Mouse (Mus musculus) midbrain, embryonic 11.5 days (tissue): ENCODE measurements at regions not wholly inside any gene's neighbourhood (a gene's known extent, or its start where the extent isn't known, plus 50 kb on each side); places are given as distances from the start of the nearest gene placed in this dataset.

ENCODE experiments used
- ATAC-seq: fragments of 200-750 bp; cut with Nextera tagmentation; 2 replicates; pipeline ENCODE4 v1.8.0; 2017; ENCODE audit warnings: moderate TSS enrichment, moderate library complexity; ENCODE audit not compliant: low FRiP score
- DNase-seq: peaks from one replicate; pipeline ENCODE4 v3.0.0; 2015; ENCODE audit warnings: low spot score; ENCODE audit errors: missing footprints
- H3K27ac ChIP-seq: fragments of 300-500 bp; sonication (generic); 2 replicates; pipeline ENCODE4 v1.5.1; 2014; ENCODE audit warnings: low read depth, low read length
- H3K27me3 ChIP-seq: fragments of 300-500 bp; sonication (generic); 2 replicates; pipeline ENCODE4 v1.6.1; 2014; ENCODE audit warnings: mild to moderate bottlenecking, low read length, moderate library complexity, mixed read lengths; ENCODE audit not compliant: control insufficient read depth, insufficient read depth
- H3K36me3 ChIP-seq: fragments of 300-500 bp; sonication (generic); 2 replicates; pipeline ENCODE4 v1.6.1; 2014; ENCODE audit warnings: mild to moderate bottlenecking, low read length, moderate library complexity, mixed read lengths; ENCODE audit not compliant: control insufficient read depth, insufficient read depth
- H3K4me1 ChIP-seq: fragments of 300-500 bp; sonication (generic); 2 replicates; pipeline ENCODE4 v1.6.1; 2014; ENCODE audit warnings: low read length; ENCODE audit not compliant: control insufficient read depth, insufficient read depth
- H3K4me2 ChIP-seq: fragments of 300-500 bp; sonication (generic); 2 replicates; pipeline ENCODE4 v1.6.1; 2014; ENCODE audit warnings: mild to moderate bottlenecking, moderate library complexity
- H3K4me3 ChIP-seq: fragments of 300-500 bp; sonication (generic); 2 replicates; pipeline ENCODE4 v1.5.1; 2014; ENCODE audit warnings: low read depth, low read length
- H3K9ac ChIP-seq: fragments of 300-500 bp; sonication (generic); 2 replicates; pipeline ENCODE4 v1.6.1; 2014; ENCODE audit warnings: low read length
- H3K9me3 ChIP-seq: fragments of 300-500 bp; sonication (generic); 2 replicates; pipeline ENCODE4 v1.6.1; 2016; ENCODE audit warnings: low read length; ENCODE audit not compliant: control insufficient read depth
- WGBS: fragments of 180-500 bp; shearing (Covaris S2); extraction: QIAGEN DNeasy Blood & Tissue Kit; methylation state at CpG from one replicate; pipeline ENCODE4 v1.1.7; 2014; 5-methylcytosine and 5-hydroxymethylcytosine counted together

- no peaks in the 10 kb centered on the region for H3K36me3 ChIP-seq
- ATAC-seq (no peak), DNase-seq (no peak)
- no peaks in the 10 kb centered on the region for H3K4me1 ChIP-seq
- no peak overlapping the region for H3K4me2 ChIP-seq
- no peak overlapping the region for H3K27ac ChIP-seq
- no peaks in the 10 kb centered on the region for H3K27me3 ChIP-seq
- WGBS: 71% methylated on average over 4 of the region's 4 CpGs
- no peak overlapping the region for H3K9ac ChIP-seq
- no peaks in the 10 kb centered on the region for H3K9me3 ChIP-seq
- H3K4me3 ChIP-seq: no peak overlapping the region
These were observed 158.8 kb upstream of the Gorab start for GRCm38 (mm10) chr1:163562166-163562733.

- H3K9ac ChIP-seq: no peak overlapping the region
- H3K4me3 ChIP-seq: no peak overlapping the region
- H3K4me2 ChIP-seq: no peak overlapping the region
- DNase-seq (no peak), ATAC-seq (no peak)
- H3K9me3 ChIP-seq: no peaks in the 10 kb centered on the region
- no peaks in the 10 kb centered on the region for H3K27me3 ChIP-seq
- H3K36me3 ChIP-seq: no peaks in the 10 kb centered on the region
- no peak overlapping the region for H3K27ac ChIP-seq
- H3K4me1 ChIP-seq: no peaks in the 10 kb centered on the region
- WGBS: 69% methylated on average over 5 of the region's 5 CpGs
These were observed 157.5 kb upstream of the Gorab start for GRCm38 (mm10) chr1:163561016-163561415.

- H3K4me1 ChIP-seq: no peaks in the 10 kb centered on the region
- ATAC-seq: no peak
- WGBS: 93% methylated on average over 8 of the region's 8 CpGs
These were observed 156.9 kb upstream of the Gorab start for GRCm38 (mm10) chr1:163560276-163560943.

GRCm38 (mm10) chr1:163557875-163558274 is 154.4 kb upstream of the Gorab start:
- no peak overlapping the region for H3K9ac ChIP-seq
- no peaks in the 10 kb centered on the region for H3K27me3 ChIP-seq
- DNase-seq: no peak
- H3K9me3 ChIP-seq: no peaks in the 10 kb centered on the region
- ATAC-seq: no peak
- H3K4me3 ChIP-seq: no peak overlapping the region
- H3K27ac ChIP-seq: no peak overlapping the region
- H3K36me3 ChIP-seq: no peaks in the 10 kb centered on the region
- no peak overlapping the region for H3K4me2 ChIP-seq
- WGBS: 94% methylated on average over 7 of the region's 7 CpGs
- no peaks in the 10 kb centered on the region for H3K4me1 ChIP-seq

More at GRCm38 (mm10) chr1:163560276-163560943, 156.9 kb upstream of the Gorab start:
- Histone ChIP-seq H3K4me3 (no peak overlapping the region), H3K36me3 (no peaks in the 10 kb centered on the region), H3K4me2 (no peak overlapping the region), H3K27me3 (no peaks in the 10 kb centered on the region), H3K27ac (no peak overlapping the region), H3K9ac (no peak overlapping the region), H3K9me3 (no peaks in the 10 kb centered on the region)
- DNase-seq: no peak

GRCm38 (mm10) chr1:163555185-163555584 is 151.7 kb upstream of the Gorab start:
- DNase-seq (no peak), ATAC-seq (no peak)
- Histone ChIP-seq H3K36me3 (no peaks in the 10 kb centered on the region), H3K4me3 (no peak overlapping the region), H3K9me3 (no peaks in the 10 kb centered on the region), H3K4me2 (no peak overlapping the region), H3K27ac (no peak overlapping the region), H3K9ac (no peak overlapping the region), H3K4me1 (no peaks in the 10 kb centered on the region), H3K27me3 (no peaks in the 10 kb centered on the region)
- WGBS: 89% methylated on average over 2 of the region's 2 CpGs

GRCm38 (mm10) chr1:163538776-163539492 is 135.5 kb upstream of the Gorab start:
- DNase-seq (no peak), ATAC-seq (no peak)
- WGBS: 87% methylated on average over 8 of the region's 8 CpGs
- Histone ChIP-seq H3K4me1 (no peaks in the 10 kb centered on the region), H3K9me3 (no peaks in the 10 kb centered on the region), H3K4me2 (no peak overlapping the region), H3K36me3 (no peaks in the 10 kb centered on the region), H3K9ac (no peak overlapping the region), H3K4me3 (no peak overlapping the region), H3K27ac (no peak overlapping the region), H3K27me3 (no peaks in the 10 kb centered on the region)

- H3K27me3 ChIP-seq: no peaks in the 10 kb centered on the region
- H3K4me2 ChIP-seq: no peak overlapping the region
- H3K4me1 ChIP-seq: no peaks in the 10 kb centered on the region
- no peaks in the 10 kb centered on the region for H3K9me3 ChIP-seq
- H3K4me3 ChIP-seq: no peak overlapping the region
- no peaks in the 10 kb centered on the region for H3K36me3 ChIP-seq
- 85% methylated on average over 4 of the region's 4 CpGs for WGBS
- no peak overlapping the region for H3K27ac ChIP-seq
- ATAC-seq: no peak
- H3K9ac ChIP-seq: no peak overlapping the region
- no peak for DNase-seq
These were observed 127.1 kb upstream of the Gorab start for GRCm38 (mm10) chr1:163530563-163530962.

- no peaks in the 10 kb centered on the region for H3K27me3 ChIP-seq
- 90% methylated on average over 5 of the region's 5 CpGs for WGBS
- no peak for ATAC-seq
These were observed 114.5 kb upstream of the Gorab start for GRCm38 (mm10) chr1:163517966-163518365.

GRCm38 (mm10) chr1:163512847-163513246 is 109.4 kb upstream of the Gorab start:
- H3K27ac ChIP-seq: no peak overlapping the region
- no peak overlapping the region for H3K4me2 ChIP-seq
- no peak overlapping the region for H3K9ac ChIP-seq
- H3K36me3 ChIP-seq: no peaks in the 10 kb centered on the region
- DNase-seq: no peak
- no peaks in the 10 kb centered on the region for H3K9me3 ChIP-seq
- H3K27me3 ChIP-seq: no peaks in the 10 kb centered on the region
- H3K4me1 ChIP-seq: no peaks in the 10 kb centered on the region
- no peak overlapping the region for H3K4me3 ChIP-seq
- ATAC-seq: no peak

More at GRCm38 (mm10) chr1:163517966-163518365, 114.5 kb upstream of the Gorab start:
- Histone ChIP-seq H3K4me2 (no peak overlapping the region), H3K9ac (no peak overlapping the region), H3K27ac (no peak overlapping the region), H3K4me1 (no peaks in the 10 kb centered on the region), H3K9me3 (no peaks in the 10 kb centered on the region), H3K36me3 (no peaks in the 10 kb centered on the region), H3K4me3 (no peak overlapping the region)
- DNase-seq: no peak
